Mouse (Mus musculus) megakaryocyte, adult 5-6 weeks (primary cell): Measurements from ENCODE around the gene Stip1. TPM values are rescaled to one million over a fixed set of nuclear protein-coding genes. Genes with fewer than 3 reads are reported as not detected.
A peak's percentile ranks its signal among the peaks of the same experiment; 100 is the strongest.
"Not testable (repeated sequence)": the region's sequence is repeated elsewhere in the genome, so short reads cannot be mapped to it uniquely, and the experiment has no call there.

Experiments used
- ATAC-seq: 2 replicates; pipeline ENCODE4 v1.8.0; 2016; ENCODE audit warnings: mild to moderate bottlenecking, inconsistent platforms; ENCODE audit not compliant: poor library complexity, severe bottlenecking
- total RNA-seq, 2 experiments: library from RNA; stranded (forward) in 1 of 2; stranded (reverse) in 1 of 2; fragments of 153-499, 151-499 nt in 1 of 2; fragments of 221-1000, 200-1000 nt in 1 of 2; gene quantifications; 2 replicates each; pipeline versions ENCODE4 v1.2.3 to v1.2.4; 2015 to 2017

Stip1 gene
- total RNA-seq, 2 experiments from 2014 or later, result 90.4 to 102 TPM

- no peak for ATAC-seq
Observed at GRCm38 (mm10) chr19:7066034-7066827, 26.5 kb upstream of the Stip1 start.

- peak; percentile 94 for ATAC-seq
Observed at GRCm38 (mm10) chr19:7064571-7064970, 24.8 kb upstream of the Stip1 start.

GRCm38 (mm10) chr19:7062916-7063315, 23.1 kb upstream of the Stip1 start:
- ATAC-seq, result no peak

- no peak for ATAC-seq
Observed at GRCm38 (mm10) chr19:7062110-7062509, 22.3 kb upstream of the Stip1 start.

- ATAC-seq, result no peak
Observed at GRCm38 (mm10) chr19:7058541-7058940, 18.8 kb upstream of the Stip1 start.

- peak; percentile 95 for ATAC-seq
Observed at GRCm38 (mm10) chr19:7057722-7058207, 18.0 kb upstream of the Stip1 start.

GRCm38 (mm10) chr19:7057126-7057721, 17.5 kb upstream of the Stip1 start:
- peak; percentile 3; the same call in 1 of the 2 replicates for ATAC-seq

GRCm38 (mm10) chr19:7056248-7057087, 16.7 kb upstream of the Stip1 start, which contains the start of gene Macrod1:
Gene Macrod1, plus strand, starts transcription at chr19:7056810.
- ATAC-seq, result peak; percentile 84

- ATAC-seq, result no peak
Observed at GRCm38 (mm10) chr19:7055173-7055572, 15.4 kb upstream of the Stip1 start.

- ATAC-seq, result no peak
Observed at GRCm38 (mm10) chr19:7054772-7055171, 15.0 kb upstream of the Stip1 start.

GRCm38 (mm10) chr19:7053382-7053781, 13.6 kb upstream of the Stip1 start:
- not testable (repeated sequence) for ATAC-seq

- no peak for ATAC-seq
Observed at GRCm38 (mm10) chr19:7044706-7045105, 4.9 kb upstream of the Stip1 start.

- ATAC-seq, result no peak
Observed at GRCm38 (mm10) chr19:7044279-7044678, 4.5 kb upstream of the Stip1 start.

- ATAC-seq, result no peak
Observed at GRCm38 (mm10) chr19:7041171-7041570, 1.4 kb upstream of the Stip1 start.

GRCm38 (mm10) chr19:7040637-7041130, 917 bp upstream of the Stip1 start:
- no peak for ATAC-seq

- no peak for ATAC-seq
Observed at GRCm38 (mm10) chr19:7039088-7039720, 563 bp downstream of the Stip1 start.

GRCm38 (mm10) chr19:7034006-7034405, 5.8 kb downstream of the Stip1 start:
- ATAC-seq, result no peak

GRCm38 (mm10) chr19:7029531-7029930, 10.2 kb downstream of the Stip1 start:
- no peak for ATAC-seq

GRCm38 (mm10) chr19:7020224-7020641, 19.5 kb downstream of the Stip1 start:
- ATAC-seq, result peak; percentile 50

GRCm38 (mm10) chr19:7019191-7019590, 20.6 kb downstream of the Stip1 start, which contains the start of gene Fermt3:
Gene Fermt3, minus strand, starts transcription at chr19:7019469.
- ATAC-seq, result peak; percentile 80
